ENCODE assay signal across 9 mouse cellular contexts in the genomic region with DNA sequence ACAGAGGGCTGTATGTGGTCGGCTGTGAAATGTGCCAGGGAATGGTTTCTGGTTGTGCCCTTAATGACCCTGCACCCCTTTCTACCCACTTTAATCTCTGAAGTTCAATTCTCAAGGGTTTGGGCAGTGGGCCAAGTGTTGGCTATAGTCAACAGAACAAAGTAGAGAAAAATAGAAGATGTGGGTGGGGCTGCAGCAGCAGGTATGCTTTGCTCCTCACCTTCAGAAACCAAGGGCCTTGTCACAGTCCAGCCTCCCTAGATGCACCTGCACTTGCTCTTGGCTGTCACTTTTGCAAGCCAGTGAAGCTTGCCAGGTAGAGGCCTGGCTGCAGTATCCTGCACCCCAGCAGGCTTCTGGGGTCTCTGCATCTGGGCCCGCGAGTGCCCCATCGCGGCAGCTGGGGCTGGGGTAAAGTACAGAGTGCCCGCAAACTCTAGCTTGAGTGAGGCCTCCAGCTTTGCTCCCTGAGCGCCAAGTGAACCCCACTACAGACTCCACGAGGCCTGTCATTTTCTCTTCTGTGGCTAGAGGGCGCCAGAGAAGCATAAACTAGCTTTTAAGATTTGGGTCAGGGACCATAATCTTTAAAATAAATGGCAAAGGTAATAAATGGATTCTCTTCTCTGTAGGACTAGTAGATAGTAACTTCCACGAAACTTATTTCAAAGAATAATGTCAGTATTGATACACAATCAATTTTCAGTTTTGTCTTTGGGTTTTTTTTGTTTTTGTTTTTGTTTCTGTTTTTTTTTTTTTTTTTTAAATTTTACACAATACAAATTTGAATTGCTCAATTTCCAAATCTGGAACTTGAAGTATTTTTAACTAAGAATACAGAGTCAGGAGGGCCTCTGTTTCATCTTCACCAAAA. TPM values are rescaled to one million over a fixed set of nuclear protein-coding genes. Genes with fewer than 3 reads are reported as not detected.
A peak's percentile ranks its signal among the peaks of the same experiment; 100 is the strongest.
DNase-seq lines count a peak whose midpoint lies in the region; ATAC-seq lines count a peak whose summit lies in the region.
"Had no signal": no experiment of that assay in that cellular context is flagged by ENCODE, and none has a peak within 500 bp of the region (broad histone marks: within the 10 kb centered on the region; RNA-seq: fewer than 3 reads in every experiment).

No protein-coding gene starts in this region.

- DNase-seq in neural tube, embryonic 10.5 days (ENCODE audit: extremely low spot score, low spot score): peak; percentile 68
- DNase-seq in c-Kit-positive CD71-negative TER-119-negative erythroid progenitor cells, embryonic 14.5 days (ENCODE audit: low read depth): peak; percentile 85
- peak; percentile 75 to 80 for DNase-seq in left cerebral cortex, postnatal 25 days (ENCODE audit: low spot score in 2 of 2)

- ATAC-seq in neural tube, embryonic 15.5 days (ENCODE audit: low FRiP score): no peak
- peak; percentile 31; the same call in 1 of the 2 replicates for ATAC-seq in frontal cortex, adult (ENCODE audit: low TSS enrichment)
- no peak for ATAC-seq in hindbrain, embryonic 15.5 days (ENCODE audit: low FRiP score, low read depth)
- no peak for ATAC-seq in midbrain, embryonic 16.5 days
- no peak for ATAC-seq in stomach, embryonic 16.5 days (ENCODE audit: insufficient read depth, low FRiP score)

- no peak overlapping the region for H3K4me3 ChIP-seq in neural tube, embryonic 15.5 days (replicated peaks)
- no peak overlapping the region for H3K4me3 ChIP-seq in hindbrain, embryonic 15.5 days
- H3K4me3 ChIP-seq in midbrain, embryonic 16.5 days (ENCODE audit: low read depth, low read length): no peak overlapping the region
- H3K4me3 ChIP-seq in stomach, embryonic 16.5 days (replicated peaks; ENCODE audit: low read length): no peak overlapping the region
- H3K4me3 ChIP-seq: embryonic facial prominence, embryonic 13.5 days had no signal

- no peak overlapping the region for H3K4me2 ChIP-seq in neural tube, embryonic 15.5 days
- H3K4me2 ChIP-seq in hindbrain, embryonic 15.5 days: peak overlapping the region; percentile 11; the same call in 1 of the 2 replicates
- H3K4me2 ChIP-seq in midbrain, embryonic 16.5 days (ENCODE audit: low read length): 0 out of 2 replicates have a peak overlapping the region, but pooled peaks have one; percentile 12
- H3K4me2 ChIP-seq in stomach, embryonic 16.5 days (ENCODE audit: low read depth, low read length): 0 out of 2 replicates have a peak overlapping the region, but pooled peaks have one; percentile 32
- H3K4me2 ChIP-seq: embryonic facial prominence, embryonic 13.5 days had no signal

- no peak overlapping the region for H3K9ac ChIP-seq in neural tube, embryonic 15.5 days (replicated peaks)
- no peak overlapping the region for H3K9ac ChIP-seq in hindbrain, embryonic 15.5 days
- H3K9ac ChIP-seq in midbrain, embryonic 16.5 days (ENCODE audit: low read depth, low read length): no peak overlapping the region
- H3K9ac ChIP-seq in stomach, embryonic 16.5 days (ENCODE audit: low read length): peak overlapping the region; percentile 43; the same call in 1 of the 2 replicates
- H3K9ac ChIP-seq: embryonic facial prominence, embryonic 13.5 days had no signal

- WGBS in neural tube, embryonic 15.5 days: 10% methylated on average over 10 of the region's 10 CpGs
- WGBS in hindbrain, embryonic 15.5 days: 15% methylated on average over 10 of the region's 10 CpGs
- WGBS in midbrain, embryonic 16.5 days: 15% methylated on average over 10 of the region's 10 CpGs
- 13% methylated on average over 10 of the region's 10 CpGs for WGBS in stomach, embryonic 16.5 days

- H3K27me3 ChIP-seq in neural tube, embryonic 15.5 days (replicated peaks): no peaks in the 10 kb centered on the region
- no peaks in the 10 kb centered on the region for H3K27me3 ChIP-seq in hindbrain, embryonic 15.5 days
- H3K27me3 ChIP-seq in midbrain, embryonic 16.5 days (ENCODE audit: control insufficient read depth, insufficient read depth, low read depth, low read length): no peaks in the 10 kb centered on the region
- no peaks in the 10 kb centered on the region for H3K27me3 ChIP-seq in stomach, embryonic 16.5 days (ENCODE audit: control insufficient read depth, insufficient read depth, low read length)
- H3K27me3 ChIP-seq: embryonic facial prominence, embryonic 13.5 days had no signal

- H3K27ac ChIP-seq in neural tube, embryonic 15.5 days (replicated peaks): no peak overlapping the region
- no peak overlapping the region for H3K27ac ChIP-seq in hindbrain, embryonic 15.5 days (replicated peaks)
- no peak overlapping the region for H3K27ac ChIP-seq in midbrain, embryonic 16.5 days (ENCODE audit: low read length)
- H3K27ac ChIP-seq in stomach, embryonic 16.5 days (ENCODE audit: low read length): peak overlapping the region; percentile 62
- H3K27ac ChIP-seq: embryonic facial prominence, embryonic 13.5 days had no signal

- no peaks in the 10 kb centered on the region for H3K36me3 ChIP-seq in neural tube, embryonic 15.5 days
- H3K36me3 ChIP-seq in hindbrain, embryonic 15.5 days: no peaks in the 10 kb centered on the region
- H3K36me3 ChIP-seq in midbrain, embryonic 16.5 days (ENCODE audit: control insufficient read depth, insufficient read depth, low read length): no peaks in the 10 kb centered on the region
- H3K36me3 ChIP-seq in stomach, embryonic 16.5 days (ENCODE audit: control insufficient read depth, insufficient read depth, low read length): no peaks in the 10 kb centered on the region
- H3K36me3 ChIP-seq: embryonic facial prominence, embryonic 13.5 days had no signal

- H3K9me3 ChIP-seq in neural tube, embryonic 15.5 days (replicated peaks): no peaks in the 10 kb centered on the region
- no peaks in the 10 kb centered on the region for H3K9me3 ChIP-seq in hindbrain, embryonic 15.5 days
- H3K9me3 ChIP-seq in midbrain, embryonic 16.5 days (replicated peaks; ENCODE audit: control insufficient read depth, low read length, poor library complexity, severe bottlenecking): no peaks in the 10 kb centered on the region
- H3K9me3 ChIP-seq in stomach, embryonic 16.5 days (replicated peaks; ENCODE audit: control insufficient read depth, low read length): no peaks in the 10 kb centered on the region
- H3K9me3 ChIP-seq: embryonic facial prominence, embryonic 13.5 days had no signal

- intact Hi-C loops in left cerebral cortex, postnatal 25 days (cut with DNase I): loop anchor here (5.0 kb wide), 1 partner anchor 472 kb away; no protein-coding TSS in a partner anchor

- peaks cover 10% of the 10 kb centered on the region for H3K4me1 ChIP-seq in neural tube, embryonic 15.5 days
- H3K4me1 ChIP-seq in hindbrain, embryonic 15.5 days (replicated peaks): peaks cover 5% of the 10 kb centered on the region
- H3K4me1 ChIP-seq in midbrain, embryonic 16.5 days (ENCODE audit: control insufficient read depth, insufficient read depth, low read length): peaks cover 2% of the 10 kb centered on the region; the same call in 1 of the 2 replicates
- 0 out of 2 replicates have a peak, but pooled peaks cover 4% of the 10 kb centered on the region for H3K4me1 ChIP-seq in stomach, embryonic 16.5 days (ENCODE audit: control insufficient read depth, insufficient read depth, low read length)

RNA-seq across cellular contexts. Expression of a gene that starts 4.5 kb away (rescaled TPM):
- polyA plus RNA-seq in neural tube, embryonic 15.5 days (2015; fragmentation: Nextera tagmentation; extraction: Ambion mirVana): 12.9 and 15.9 TPM in 2 replicates
- polyA plus RNA-seq in hindbrain, embryonic 15.5 days (2015; fragmentation: Nextera tagmentation; extraction: Ambion mirVana): 13.6 and 13.7 TPM in 2 replicates
- total RNA-seq in left cerebral cortex, postnatal 25 days (2021): 1 to 10 TPM; 9.2 to 9.8 TPM
- 10.7 and 11.1 TPM in 2 replicates for polyA plus RNA-seq in midbrain, embryonic 16.5 days (2015; fragmentation: Nextera tagmentation; extraction: Ambion mirVana)
- polyA plus RNA-seq in stomach, embryonic 16.5 days (2015; fragmentation: Nextera tagmentation; extraction: Ambion mirVana): 31.7 and 31.9 TPM in 2 replicates

RNA-seq across cellular contexts. Expression of a gene that starts 18.8 kb away (rescaled TPM):
- not detected in 2 replicates for polyA plus RNA-seq in neural tube, embryonic 15.5 days (2015; fragmentation: Nextera tagmentation; extraction: Ambion mirVana)
- 0.20 TPM in 1 of 2 replicates, not detected in the other for polyA plus RNA-seq in hindbrain, embryonic 15.5 days (2015; fragmentation: Nextera tagmentation; extraction: Ambion mirVana)
- total RNA-seq in left cerebral cortex, postnatal 25 days (2021): not detected
- polyA plus RNA-seq in midbrain, embryonic 16.5 days (2015; fragmentation: Nextera tagmentation; extraction: Ambion mirVana): not detected in 2 replicates
- polyA plus RNA-seq in stomach, embryonic 16.5 days (2015; fragmentation: Nextera tagmentation; extraction: Ambion mirVana): 0.08 TPM in 1 of 2 replicates, not detected in the other
- polyA plus RNA-seq: embryonic facial prominence, embryonic 13.5 days had no signal

RNA-seq across cellular contexts. Expression of a gene that starts 33.8 kb away (rescaled TPM):
- polyA plus RNA-seq in neural tube, embryonic 15.5 days (2015; fragmentation: Nextera tagmentation; extraction: Ambion mirVana): 18.5 and 20.0 TPM in 2 replicates
- polyA plus RNA-seq in hindbrain, embryonic 15.5 days (2015; fragmentation: Nextera tagmentation; extraction: Ambion mirVana): 21.5 and 23.0 TPM in 2 replicates
- 10 to 100 TPM; 89.1 to 89.7 TPM for total RNA-seq in left cerebral cortex, postnatal 25 days (2021)
- 22.1 and 23.2 TPM in 2 replicates for polyA plus RNA-seq in midbrain, embryonic 16.5 days (2015; fragmentation: Nextera tagmentation; extraction: Ambion mirVana)
- polyA plus RNA-seq in stomach, embryonic 16.5 days (2015; fragmentation: Nextera tagmentation; extraction: Ambion mirVana): 19.0 and 22.1 TPM in 2 replicates
